Mouse (Mus musculus) naive thymus-derived CD4-positive, alpha-beta T cell, adult 5 months (primary cell): ENCODE measurements around the gene Dnajc7. TPM values are rescaled to one million over a fixed set of nuclear protein-coding genes. Genes with fewer than 3 reads are reported as not detected.

ENCODE experiments used
- polyA plus RNA-seq: library from polyadenylated mRNA; unstranded; fragments of 100-300 nt; shearing (Covaris generic); gene quantifications from one replicate; pipeline ENCODE4 v1.2.1, GENCODE M21; 2017

Dnajc7 gene
- 631 TPM for polyA plus RNA-seq

GRCm38 (mm10) chr11:100619982-100620381 lies at the start of gene Dnajc7:
Dnajc7 (minus strand) TSS chr11:100620168.

GRCm38 (mm10) chr11:100618761-100619484 lies 1.0 kb downstream of the Dnajc7 start, which contains the start of gene Nkiras2:
Nkiras2 (plus strand) TSS chr11:100619244.

GRCm38 (mm10) chr11:100574708-100575483 lies 45.1 kb downstream of the Dnajc7 start, which contains the start of gene Cnp:
Cnp (plus strand) TSS chr11:100574904.

GRCm38 (mm10) chr11:100544832-100545745 lies 74.9 kb downstream of the Dnajc7 start, which contains the start of gene Ttc25:
Ttc25 (plus strand) TSS chr11:100545607.

Other genes with a start within 250 kb of the Dnajc7 start
- gene Jup, start 222.4 kb downstream of the Dnajc7 start, polyA plus RNA-seq = 7.5 TPM
- gene P3h4, start 205.3 kb downstream of the Dnajc7 start, polyA plus RNA-seq = not detected
- gene Fkbp10, start 204.5 kb downstream of the Dnajc7 start, polyA plus RNA-seq = not detected
- gene Nt5c3b, start 178.4 kb downstream of the Dnajc7 start, polyA plus RNA-seq = 116 TPM
- not detected for gene Klhl10, start 178.3 kb downstream of the Dnajc7 start, polyA plus RNA-seq
- 7.8 TPM for gene Klhl11, start 147.4 kb downstream of the Dnajc7 start, polyA plus RNA-seq
- gene Acly, start 92.2 kb downstream of the Dnajc7 start, polyA plus RNA-seq = 165 TPM
- 0.16 TPM for gene Ttc25, start 74.6 kb downstream of the Dnajc7 start, polyA plus RNA-seq
- 156 TPM for gene Cnp, start 45.3 kb downstream of the Dnajc7 start, polyA plus RNA-seq
- 12.4 TPM for gene Nkiras2, start 924 bp downstream of the Dnajc7 start, polyA plus RNA-seq
- not detected for gene Zfp385c, start 72.3 kb upstream of the Dnajc7 start, polyA plus RNA-seq
- 11.2 TPM for gene Dhx58, start 84.1 kb upstream of the Dnajc7 start, polyA plus RNA-seq
- 55.9 TPM for gene Kat2a, start 92.3 kb upstream of the Dnajc7 start, polyA plus RNA-seq
- gene Hspb9, start 93.7 kb upstream of the Dnajc7 start, polyA plus RNA-seq = not detected
- gene Rab5c, start 118.0 kb upstream of the Dnajc7 start, polyA plus RNA-seq = 28.8 TPM
- gene Kcnh4, start 139.8 kb upstream of the Dnajc7 start, polyA plus RNA-seq = 0.24 TPM
- gene Hcrt, start 142.8 kb upstream of the Dnajc7 start, polyA plus RNA-seq = not detected
- gene Ghdc, start 150.8 kb upstream of the Dnajc7 start, polyA plus RNA-seq = 3.2 TPM
- 312 TPM for gene Stat5b, start 230.6 kb upstream of the Dnajc7 start, polyA plus RNA-seq
- 201 TPM for gene Stat5a, start 239.2 kb upstream of the Dnajc7 start, polyA plus RNA-seq